Mouse (Mus musculus): ENCODE results near the gene Srpx.

DNA sequence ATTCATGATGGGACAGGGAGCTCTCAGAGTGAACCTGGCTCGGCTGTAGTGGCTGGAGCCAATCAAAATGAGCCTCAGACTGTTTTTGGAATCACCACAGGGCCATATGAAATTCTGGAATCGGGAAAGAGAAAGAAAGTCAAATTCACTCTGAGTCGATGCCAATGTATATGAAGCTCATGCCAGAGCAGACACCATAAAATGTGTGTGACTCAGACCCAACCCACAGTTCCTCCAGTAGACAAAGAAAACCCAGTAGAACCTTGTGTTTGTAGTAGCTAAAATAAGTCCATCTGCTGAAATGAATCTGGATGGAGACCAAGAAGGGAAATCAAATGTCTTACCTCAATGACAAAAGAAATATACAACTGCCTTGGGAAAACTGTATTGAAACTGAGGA, 43.5 kb downstream of the Srpx start:
- TF ChIP-seq CTCF (IDR thresholded peaks at IDR 0.05; ENCODE audit: low read depth), result no peak
- TF ChIP-seq EP300 (IDR thresholded peaks at IDR 0.05; ENCODE audit: low read depth), result no peak
